Mouse (Mus musculus) E14TG2a.4 (cell line): ENCODE data around the gene Tmem135.

Experiments used
- H3K27me3 ChIP-seq: 2 replicates; pipeline ENCODE4 v1.6.1; 2014; ENCODE audit warnings: low read length, control low read depth; ENCODE audit not compliant: insufficient read depth
- H3K36me3 ChIP-seq: 2 replicates; pipeline ENCODE4 v1.6.1; 2014; ENCODE audit warnings: low read length, control low read depth; ENCODE audit not compliant: insufficient read depth
- H3K4me1 ChIP-seq: replicated peaks from 2 replicates; pipeline ENCODE4 v1.6.1; 2014; ENCODE audit warnings: low read depth, low read length, control low read depth
- H3K4me3 ChIP-seq: replicated peaks from 2 replicates; pipeline ENCODE4 v1.5.1; 2014; ENCODE audit warnings: mild to moderate bottlenecking, low read length
- H3K9me3 ChIP-seq: 2 replicates; pipeline ENCODE4 v1.6.1; 2014; ENCODE audit warnings: low read length, control low read depth
- CTCF ChIP-seq: conservative IDR thresholded peaks from 2 replicates; pipeline ENCODE4 v1.5.1; 2014; ENCODE audit warnings: low read length
- NANOG ChIP-seq: IDR thresholded peaks from 2 replicates; pipeline ENCODE4 v1.6.1; 2014; ENCODE audit warnings: borderline replicate concordance, low read length, mixed read lengths
- POU5F1 ChIP-seq: IDR thresholded peaks from 2 replicates; pipeline ENCODE4 v1.6.1; 2014; ENCODE audit warnings: low read length, borderline replicate concordance

Gene Tmem135

DNA sequence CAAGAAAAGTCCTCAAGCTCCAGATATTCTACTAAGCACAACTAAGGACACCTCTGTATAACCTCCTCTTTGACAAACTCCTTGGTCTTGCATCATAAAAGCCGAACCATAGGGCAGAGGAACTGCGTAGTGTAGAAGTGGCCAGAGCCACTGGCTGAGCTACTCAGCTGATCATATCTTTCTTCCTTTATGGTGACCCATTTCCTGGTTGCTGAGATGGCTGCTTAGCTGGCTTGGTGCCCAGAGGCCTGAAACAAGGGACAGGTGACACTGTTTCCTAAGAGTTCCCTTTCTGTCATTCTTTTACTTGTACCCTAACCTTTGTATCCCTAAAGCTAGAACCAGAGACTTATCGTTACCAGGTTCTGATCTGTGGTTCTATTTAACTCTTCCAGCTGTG lies 7.3 kb upstream of the Tmem135 start:
- Histone ChIP-seq H3K36me3 (peaks cover 14% of the 10 kb centered on the region), H3K9me3 (peaks cover 8% of the 10 kb centered on the region; the same call in 1 of the 2 replicates), H3K4me1 (no peaks in the 10 kb centered on the region), H3K4me3 (no peak overlapping the region), H3K27me3 (peaks cover 7% of the 10 kb centered on the region)
- TF ChIP-seq NANOG (no peak), POU5F1 (no peak)

GRCm38 (mm10) chr7:89410294-89410693 lies 6.3 kb upstream of the Tmem135 start:
- Histone ChIP-seq H3K36me3 (peaks cover 14% of the 10 kb centered on the region), H3K4me3 (no peak overlapping the region), H3K27me3 (peaks cover 14% of the 10 kb centered on the region), H3K9me3 (peaks cover 8% of the 10 kb centered on the region; the same call in 1 of the 2 replicates), H3K4me1 (peaks cover 1% of the 10 kb centered on the region; the same call in 1 of the 2 replicates)
- no peak for TF ChIP-seq NANOG
- no peak for TF ChIP-seq CTCF

DNA sequence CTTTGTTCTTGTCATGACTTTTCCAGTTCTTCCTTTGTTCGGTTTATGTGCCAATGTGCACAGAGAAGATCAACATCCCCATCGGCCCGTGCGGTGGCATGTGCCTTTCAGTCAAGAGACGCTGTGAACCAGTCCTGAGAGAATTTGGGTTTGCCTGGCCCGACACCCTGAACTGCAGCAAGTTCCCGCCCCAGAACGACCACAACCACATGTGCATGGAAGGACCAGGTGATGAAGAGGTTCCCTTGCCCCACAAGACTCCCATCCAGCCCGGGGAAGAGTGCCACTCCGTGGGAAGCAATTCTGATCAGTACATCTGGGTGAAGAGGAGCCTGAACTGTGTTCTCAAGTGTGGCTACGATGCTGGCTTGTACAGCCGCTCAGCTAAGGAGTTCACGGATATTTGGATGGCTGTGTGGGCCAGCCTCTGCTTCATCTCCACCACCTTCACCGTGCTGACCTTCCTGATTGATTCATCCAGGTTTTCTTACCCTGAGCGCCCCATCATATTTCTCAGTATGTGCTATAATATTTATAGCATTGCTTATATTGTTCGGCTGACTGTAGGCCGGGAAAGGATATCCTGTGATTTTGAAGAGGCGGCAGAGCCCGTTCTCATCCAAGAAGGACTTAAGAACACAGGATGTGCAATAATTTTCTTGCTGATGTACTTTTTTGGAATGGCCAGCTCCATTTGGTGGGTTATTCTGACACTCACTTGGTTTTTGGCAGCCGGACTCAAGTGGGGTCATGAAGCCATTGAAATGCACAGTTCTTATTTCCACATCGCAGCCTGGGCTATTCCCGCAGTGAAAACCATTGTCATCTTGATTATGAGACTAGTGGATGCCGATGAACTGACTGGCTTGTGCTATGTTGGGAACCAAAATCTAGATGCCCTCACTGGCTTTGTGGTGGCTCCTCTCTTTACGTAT lies 3.3 kb upstream of the Tmem135 start:
- Histone ChIP-seq H3K27me3 (peaks cover 35% of the 10 kb centered on the region), H3K9me3 (peaks cover 8% of the 10 kb centered on the region; the same call in 1 of the 2 replicates), H3K4me3 (no peak overlapping the region), H3K36me3 (peaks cover 14% of the 10 kb centered on the region), H3K4me1 (peaks cover 13% of the 10 kb centered on the region)
- no peak for TF ChIP-seq NANOG
- no peak for TF ChIP-seq CTCF
- TF ChIP-seq POU5F1, result no peak

DNA sequence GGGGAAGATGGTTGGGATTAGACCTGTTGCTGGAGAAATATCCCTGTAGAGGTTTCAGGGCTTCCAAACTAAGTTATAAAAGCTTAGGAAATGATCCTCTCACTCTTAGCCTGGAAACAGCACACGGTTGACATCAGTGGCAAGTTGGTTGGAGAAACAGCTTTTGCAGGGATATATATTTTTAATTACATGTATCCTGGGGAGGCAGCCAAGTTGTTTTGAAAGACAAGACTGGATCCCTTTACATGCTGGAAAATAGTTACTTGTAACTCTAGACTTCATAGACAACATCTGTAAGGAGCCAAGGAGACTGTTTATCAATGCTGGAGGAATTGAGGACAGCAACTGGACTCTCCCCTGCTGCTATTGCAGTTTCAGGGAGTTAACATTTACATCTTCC lies 2.0 kb upstream of the Tmem135 start:
- no peak for TF ChIP-seq CTCF
- no peak for TF ChIP-seq NANOG
- no peak for TF ChIP-seq POU5F1
- Histone ChIP-seq H3K9me3 (peaks cover 8% of the 10 kb centered on the region; the same call in 1 of the 2 replicates), H3K4me1 (peaks cover 13% of the 10 kb centered on the region), H3K27me3 (peaks cover 48% of the 10 kb centered on the region), H3K36me3 (peaks cover 14% of the 10 kb centered on the region), H3K4me3 (no peak overlapping the region)

DNA sequence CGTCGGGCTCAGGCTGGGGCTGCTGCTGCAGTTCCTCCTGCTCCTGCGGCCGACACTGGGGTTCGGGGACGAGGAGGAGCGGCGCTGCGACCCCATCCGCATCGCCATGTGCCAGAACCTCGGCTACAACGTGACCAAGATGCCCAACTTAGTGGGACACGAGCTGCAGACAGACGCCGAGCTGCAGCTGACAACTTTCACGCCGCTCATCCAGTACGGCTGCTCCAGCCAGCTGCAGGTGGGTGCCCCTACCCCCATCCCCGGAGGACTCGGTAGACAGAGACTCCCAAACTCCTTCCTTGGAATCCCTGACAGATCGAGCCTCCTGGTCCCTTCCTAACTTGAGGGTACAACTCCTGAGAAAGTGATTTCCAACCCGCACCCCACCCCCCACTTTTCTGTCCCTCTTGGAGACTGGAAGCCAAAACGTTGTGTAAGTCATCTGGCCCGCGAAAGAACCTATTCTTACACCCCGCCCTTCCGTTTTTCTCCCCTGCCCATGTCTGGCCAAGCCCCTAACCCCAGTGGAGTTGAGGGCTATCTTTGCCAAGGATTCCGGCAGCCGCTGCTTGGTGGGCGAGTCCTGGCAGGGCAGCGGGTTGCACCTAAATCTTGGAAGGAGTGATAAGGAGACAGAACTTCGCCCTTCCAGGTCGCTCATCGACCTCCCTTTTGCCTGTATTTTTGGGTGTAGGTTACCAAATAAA lies 865 bp upstream of the Tmem135 start:
- H3K4me3 ChIP-seq, result peak overlapping the region; percentile 91
- peaks cover 13% of the 10 kb centered on the region for H3K4me1 ChIP-seq
- H3K36me3 ChIP-seq, result peaks cover 14% of the 10 kb centered on the region
- TF ChIP-seq NANOG (no peak), POU5F1 (no peak), CTCF (no peak)
- H3K27me3 ChIP-seq, result peaks cover 55% of the 10 kb centered on the region
- H3K9me3 ChIP-seq, result peaks cover 8% of the 10 kb centered on the region; the same call in 1 of the 2 replicates

DNA sequence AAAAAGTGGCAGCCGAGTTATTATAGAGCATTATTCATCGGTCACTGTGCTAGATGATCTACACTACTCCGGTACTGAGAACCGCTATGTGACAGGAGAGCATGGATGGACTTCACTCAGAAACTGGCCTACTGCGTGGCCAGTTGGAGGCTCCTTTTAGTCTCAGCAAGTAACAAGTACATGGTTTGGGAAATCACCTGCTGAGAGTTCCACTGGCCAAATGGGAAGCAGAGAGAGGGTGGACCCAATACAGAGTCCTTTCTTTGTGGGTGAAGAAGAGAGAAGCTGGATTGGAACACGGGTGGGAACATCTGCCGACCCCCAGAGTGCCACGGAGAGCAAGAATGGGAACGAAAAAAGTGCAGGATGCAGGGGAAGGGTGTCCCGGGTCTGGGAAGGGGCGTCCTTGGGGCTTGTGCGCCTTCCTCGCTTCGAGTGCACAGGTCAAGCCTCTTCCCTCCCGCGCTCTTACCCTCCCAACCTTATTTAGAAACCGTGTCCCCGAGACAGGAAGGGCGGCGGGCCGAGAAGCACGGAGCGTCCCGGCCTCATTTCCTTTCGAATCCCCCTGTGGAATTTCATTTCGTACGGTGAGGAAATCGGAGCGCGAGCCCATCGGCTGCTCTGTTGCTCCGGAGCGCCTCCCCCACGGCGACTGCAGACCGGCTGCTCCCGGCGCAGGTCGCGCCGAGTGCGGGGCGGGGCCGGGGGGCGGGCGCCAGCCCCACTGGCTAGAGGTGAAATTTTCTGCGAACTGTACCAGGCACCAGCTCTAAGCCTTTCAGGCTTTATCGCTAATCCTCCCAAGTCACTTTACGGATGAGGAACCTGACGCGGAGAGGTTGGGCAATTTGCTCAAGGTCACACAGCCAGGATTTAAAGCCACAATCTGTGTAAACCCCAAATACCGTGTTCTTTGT lies 709 bp downstream of the Tmem135 start:
- peak overlapping the region; percentile 91 for H3K4me3 ChIP-seq
- peaks cover 59% of the 10 kb centered on the region for H3K27me3 ChIP-seq
- TF ChIP-seq POU5F1 (no peak), CTCF (no peak), NANOG (no peak)
- H3K9me3 ChIP-seq, result peaks cover 8% of the 10 kb centered on the region; the same call in 1 of the 2 replicates
- H3K36me3 ChIP-seq, result peaks cover 14% of the 10 kb centered on the region
- H3K4me1 ChIP-seq, result peaks cover 13% of the 10 kb centered on the region

- peaks cover 3% of the 10 kb centered on the region; the same call in 1 of the 2 replicates for H3K9me3 ChIP-seq
- TF ChIP-seq NANOG (no peak), POU5F1 (no peak), CTCF (no peak)
- peaks cover 55% of the 10 kb centered on the region for H3K27me3 ChIP-seq
- H3K36me3 ChIP-seq, result peaks cover under 1% of the 10 kb centered on the region; the same call in 1 of the 2 replicates
- no peak overlapping the region for H3K4me3 ChIP-seq
- H3K4me1 ChIP-seq, result peaks cover 13% of the 10 kb centered on the region
Observed at GRCm38 (mm10) chr7:89401936-89402335, 2.1 kb downstream of the Tmem135 start.
